Mouse (Mus musculus): ENCODE measurements around the gene Tsr3. TPM values are rescaled to one million over a fixed set of nuclear protein-coding genes. Genes with fewer than 3 reads are reported as not detected.
"Not testable (repeated sequence)": the region's sequence is repeated elsewhere in the genome, so short reads cannot be mapped to it uniquely, and the experiment has no call there.

The Tsr3 gene
- total and polyA plus RNA-seq, 3 experiments = 38.7 to 42.3 (median 40.8) TPM

- dilution Hi-C loops (cut with MboI; ENCODE audit: extremely low pct_ligation_motif_present, extremely low pct_unique_long_range_greater_than_20kb, low sequenced_read_pairs) (no loop called here), in situ Hi-C loops (cut with MboI; ENCODE audit: low pct_ligation_motif_present, low pct_unique_long_range_greater_than_20kb, low sequenced_read_pairs) (no loop called here)
Observed at GRCm38 (mm10) chr17:25230700-25231099, 9.3 kb upstream of the Tsr3 start.

GRCm38 (mm10) chr17:25231621-25232020 is 8.3 kb upstream of the Tsr3 start:
- in situ Hi-C loops (cut with MboI; ENCODE audit: low pct_ligation_motif_present, low pct_unique_long_range_greater_than_20kb, low sequenced_read_pairs); H3K79me2 ChIP-seq (replicated peaks; ENCODE audit: control insufficient read depth, extremely low read depth, insufficient read depth, poor library complexity, severe bottlenecking); H3K27me3 ChIP-seq (replicated peaks); H3K4me2 ChIP-seq (ENCODE audit: insufficient read depth, low read depth, poor library complexity, severe bottlenecking); H3K9ac ChIP-seq (ENCODE audit: insufficient read depth, low read depth); H3K4me3 ChIP-seq (replicated peaks in 1 of 3; ENCODE audit: low read depth in 2 of 3, low read length in 2 of 3, poor library complexity in 1 of 3); dilution Hi-C loops (cut with MboI; ENCODE audit: extremely low pct_ligation_motif_present, extremely low pct_unique_long_range_greater_than_20kb, low sequenced_read_pairs); H3K9me3 ChIP-seq (replicated peaks; ENCODE audit: low read length); DNase-seq (ENCODE audit: extremely low read depth); H3K27ac ChIP-seq (ENCODE audit: insufficient read depth, low read depth): not testable (repeated sequence)
- peaks cover 63 to 73% of the 10 kb centered on the region in 2 experiments for H3K36me3 ChIP-seq (replicated peaks in 1 of 2; ENCODE audit: control insufficient read depth in 1 of 2, insufficient read depth in 1 of 2, low read length in 1 of 2)
- H3K4me1 ChIP-seq (ENCODE audit: control insufficient read depth in 1 of 2, insufficient read depth in 2 of 2) = peaks cover 0 to 11% of the 10 kb centered on the region in 2 experiments; a peak in 2 of 4 replicates

More at GRCm38 (mm10) chr17:25230700-25231099, 9.3 kb upstream of the Tsr3 start:
- no peaks in the 10 kb centered on the region for H3K9me3 ChIP-seq (replicated peaks; ENCODE audit: low read length)
- no peak overlapping the region for H3K4me3 ChIP-seq (replicated peaks in 1 of 3; ENCODE audit: low read depth in 2 of 3, low read length in 2 of 3, poor library complexity in 1 of 3)
- H3K4me1 ChIP-seq (ENCODE audit: control insufficient read depth in 1 of 2, insufficient read depth in 2 of 2) = peaks cover 3 to 20% of the 10 kb centered on the region in 2 experiments; a peak in 2 of 4 replicates
- no peak overlapping the region for H3K9ac ChIP-seq (ENCODE audit: insufficient read depth, low read depth)
- peaks cover 5% of the 10 kb centered on the region for H3K79me2 ChIP-seq (replicated peaks; ENCODE audit: control insufficient read depth, extremely low read depth, insufficient read depth, poor library complexity, severe bottlenecking)
- H3K27me3 ChIP-seq (replicated peaks) = no peaks in the 10 kb centered on the region
- peaks cover 67 to 74% of the 10 kb centered on the region in 2 experiments for H3K36me3 ChIP-seq (replicated peaks in 1 of 2; ENCODE audit: control insufficient read depth in 1 of 2, insufficient read depth in 1 of 2, low read length in 1 of 2)
- TF ChIP-seq RAD21 (IDR thresholded peaks at IDR 0.05; ENCODE audit: low read depth, low read length) (no peak), BHLHE40 (IDR thresholded peaks at IDR 0.05; ENCODE audit: low read depth, low read length) (no peak), MYC (IDR thresholded peaks at IDR 0.05; ENCODE audit: low read depth, low read length) (no peak), USF1 (IDR thresholded peaks at IDR 0.05; ENCODE audit: low read depth, low read length) (no peak), MEF2A (IDR thresholded peaks at IDR 0.05; ENCODE audit: borderline replicate concordance, low read depth, low read length) (no peak), POLR2AphosphoS2 (IDR thresholded peaks at IDR 0.05; ENCODE audit: low read depth, low read length) (no peak), MAX (IDR thresholded peaks at IDR 0.05; ENCODE audit: low read length) (no peak)
- DNase-seq (ENCODE audit: extremely low read depth) = no peak
- H3K27ac ChIP-seq (ENCODE audit: insufficient read depth, low read depth) = no peak overlapping the region
- H3K4me2 ChIP-seq (ENCODE audit: insufficient read depth, low read depth, poor library complexity, severe bottlenecking) = no peak overlapping the region

GRCm38 (mm10) chr17:25235635-25236034 is 4.3 kb upstream of the Tsr3 start:
- in situ Hi-C loops (cut with MboI; ENCODE audit: low pct_ligation_motif_present, low pct_unique_long_range_greater_than_20kb, low sequenced_read_pairs) (loop anchor here (5.0 kb wide), 1 partner anchor 37 kb away; the partner anchor contains the start of gene Ube2i), dilution Hi-C loops (cut with MboI; ENCODE audit: extremely low pct_ligation_motif_present, extremely low pct_unique_long_range_greater_than_20kb, low sequenced_read_pairs) (no loop called here)
- DNase-seq (ENCODE audit: extremely low read depth) = no peak
- H3K4me3 ChIP-seq (replicated peaks in 1 of 3; ENCODE audit: low read depth in 2 of 3, low read length in 2 of 3, poor library complexity in 1 of 3) = no peak overlapping the region
- no peaks in the 10 kb centered on the region for H3K27me3 ChIP-seq (replicated peaks)
- no peak overlapping the region for H3K9ac ChIP-seq (ENCODE audit: insufficient read depth, low read depth)
- no peaks in the 10 kb centered on the region for H3K9me3 ChIP-seq (replicated peaks; ENCODE audit: low read length)
- TF ChIP-seq MAX (IDR thresholded peaks at IDR 0.05; ENCODE audit: low read length) = no peak
- TF ChIP-seq HCFC1 (IDR thresholded peaks at IDR 0.05; ENCODE audit: low read depth, low read length) = no peak
- TF ChIP-seq POLR2A (IDR thresholded peaks at IDR 0.05; ENCODE audit: low read depth, low read length) = no peak
- TF ChIP-seq MEF2A (IDR thresholded peaks at IDR 0.05; ENCODE audit: borderline replicate concordance, low read depth, low read length) = no peak
- TF ChIP-seq ZKSCAN1 (IDR thresholded peaks at IDR 0.05; ENCODE audit: borderline replicate concordance, low read depth, low read length) = no peak
- H3K36me3 ChIP-seq (replicated peaks in 1 of 2; ENCODE audit: control insufficient read depth in 1 of 2, insufficient read depth in 1 of 2, low read length in 1 of 2) = peaks cover 29 to 42% of the 10 kb centered on the region in 2 experiments
- H3K4me1 ChIP-seq (ENCODE audit: control insufficient read depth in 1 of 2, insufficient read depth in 2 of 2) = peaks cover 0 to 7% of the 10 kb centered on the region in 2 experiments; a peak in 2 of 4 replicates
- H3K27ac ChIP-seq (ENCODE audit: insufficient read depth, low read depth) = no peak overlapping the region
- H3K79me2 ChIP-seq (replicated peaks; ENCODE audit: control insufficient read depth, extremely low read depth, insufficient read depth, poor library complexity, severe bottlenecking) = peaks cover 6% of the 10 kb centered on the region
- H3K4me2 ChIP-seq (ENCODE audit: insufficient read depth, low read depth, poor library complexity, severe bottlenecking) = no peak overlapping the region

Data from CH12.LX (cell line).